Mouse (Mus musculus): ENCODE measurements around the gene Nme3. TPM values are rescaled to one million over a fixed set of nuclear protein-coding genes. Genes with fewer than 3 reads are reported as not detected.

Nme3 gene
- 67.3 TPM for polyA plus RNA-seq (2017; shearing (Covaris generic))

DNA sequence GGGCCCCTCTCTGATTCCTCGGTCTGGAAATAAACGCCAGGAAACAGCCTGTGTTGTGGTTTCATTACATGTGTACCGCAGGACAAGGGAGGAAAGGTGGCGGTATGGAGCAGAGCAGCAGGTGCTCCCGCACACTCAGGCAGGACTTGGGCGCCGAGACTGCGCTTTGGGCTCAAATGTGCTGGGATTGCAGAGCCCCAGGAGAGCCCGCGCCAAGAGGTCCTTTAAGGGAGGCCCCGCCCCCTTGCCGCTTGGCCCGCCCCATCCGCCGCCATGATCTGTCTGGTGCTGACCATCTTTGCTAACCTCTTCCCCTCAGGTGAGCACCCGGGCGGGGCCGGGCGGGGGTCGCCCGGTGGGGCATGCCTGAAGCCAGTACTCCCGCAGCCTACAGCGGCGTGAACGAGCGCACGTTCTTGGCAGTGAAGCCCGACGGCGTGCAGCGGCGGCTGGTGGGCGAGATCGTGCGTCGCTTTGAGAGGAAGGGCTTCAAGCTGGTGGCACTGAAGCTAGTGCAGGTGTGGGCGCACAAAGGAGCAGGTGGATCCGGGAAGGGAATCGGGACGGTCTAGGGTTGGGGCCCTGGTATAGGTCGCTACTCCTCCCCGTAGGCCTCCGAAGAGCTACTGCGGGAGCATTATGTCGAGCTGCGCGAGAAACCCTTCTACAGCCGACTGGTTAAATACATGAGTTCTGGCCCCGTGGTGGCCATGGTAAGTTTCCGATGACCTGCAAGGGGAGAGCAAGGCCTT, at the start of gene Nme3:
Nme3 (plus strand) TSS at position 260 of the 752 bp plus-strand sequence.

DNA sequence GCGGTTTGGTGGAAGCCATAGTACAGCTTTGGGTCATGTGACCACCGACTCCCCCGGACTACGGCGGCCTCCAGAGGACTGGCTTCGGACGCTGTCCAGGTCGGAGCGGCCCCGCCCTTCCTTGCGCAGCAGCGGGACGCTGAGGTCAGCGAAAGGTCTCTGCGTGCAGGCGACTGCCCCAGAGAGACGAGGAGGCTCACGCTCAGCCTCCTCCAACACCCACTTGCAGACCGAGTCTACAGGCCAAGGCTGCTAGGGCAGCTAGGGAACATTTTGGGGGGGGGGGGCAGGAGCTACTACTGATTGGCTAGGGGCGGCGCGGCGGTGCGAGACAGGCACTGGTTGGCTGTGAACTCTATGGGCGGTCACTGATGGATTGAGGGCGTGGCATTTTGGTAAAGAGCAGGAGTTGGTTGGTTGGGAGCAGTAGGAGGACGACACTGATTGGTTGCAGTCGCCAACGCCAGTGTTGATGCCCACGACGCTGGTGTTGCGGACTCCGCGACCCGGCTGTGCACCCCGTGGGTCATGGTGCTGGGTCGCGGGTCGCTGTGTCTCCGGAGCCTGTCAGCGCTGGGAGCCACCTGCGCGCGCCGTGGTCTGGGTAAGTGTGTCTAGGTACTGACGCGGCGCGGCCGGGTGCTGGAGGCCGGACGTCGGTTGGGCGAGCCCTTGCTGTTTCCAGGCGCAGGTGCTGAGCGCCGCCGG, 46.1 kb upstream of the Nme3 start, which contains the start of gene Fahd1:
Fahd1 (minus strand) TSS at position 300 of the 708 bp plus-strand sequence.

DNA sequence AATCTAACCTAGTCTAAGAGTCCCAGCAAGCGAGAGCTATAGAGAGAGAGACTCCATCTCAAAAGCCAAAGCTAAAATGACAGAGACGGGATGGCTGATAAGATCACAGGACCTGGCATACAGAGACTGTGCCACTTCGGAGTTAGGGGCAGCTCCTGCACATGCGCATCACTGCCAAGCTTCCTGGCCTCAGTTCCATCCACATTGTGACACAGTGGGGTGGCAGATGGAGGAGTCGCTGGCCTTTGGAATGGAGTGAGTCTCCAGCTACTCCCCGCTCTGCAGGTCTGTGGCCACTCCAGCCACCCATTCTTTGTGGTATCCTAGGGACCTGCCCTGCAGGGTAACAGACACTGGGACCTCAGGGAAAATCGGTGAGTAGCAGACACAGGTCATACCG, 30.5 kb upstream of the Nme3 start, which contains the start of gene Igfals:
Igfals (plus strand) TSS at position 222 of the 400 bp plus-strand sequence.

DNA sequence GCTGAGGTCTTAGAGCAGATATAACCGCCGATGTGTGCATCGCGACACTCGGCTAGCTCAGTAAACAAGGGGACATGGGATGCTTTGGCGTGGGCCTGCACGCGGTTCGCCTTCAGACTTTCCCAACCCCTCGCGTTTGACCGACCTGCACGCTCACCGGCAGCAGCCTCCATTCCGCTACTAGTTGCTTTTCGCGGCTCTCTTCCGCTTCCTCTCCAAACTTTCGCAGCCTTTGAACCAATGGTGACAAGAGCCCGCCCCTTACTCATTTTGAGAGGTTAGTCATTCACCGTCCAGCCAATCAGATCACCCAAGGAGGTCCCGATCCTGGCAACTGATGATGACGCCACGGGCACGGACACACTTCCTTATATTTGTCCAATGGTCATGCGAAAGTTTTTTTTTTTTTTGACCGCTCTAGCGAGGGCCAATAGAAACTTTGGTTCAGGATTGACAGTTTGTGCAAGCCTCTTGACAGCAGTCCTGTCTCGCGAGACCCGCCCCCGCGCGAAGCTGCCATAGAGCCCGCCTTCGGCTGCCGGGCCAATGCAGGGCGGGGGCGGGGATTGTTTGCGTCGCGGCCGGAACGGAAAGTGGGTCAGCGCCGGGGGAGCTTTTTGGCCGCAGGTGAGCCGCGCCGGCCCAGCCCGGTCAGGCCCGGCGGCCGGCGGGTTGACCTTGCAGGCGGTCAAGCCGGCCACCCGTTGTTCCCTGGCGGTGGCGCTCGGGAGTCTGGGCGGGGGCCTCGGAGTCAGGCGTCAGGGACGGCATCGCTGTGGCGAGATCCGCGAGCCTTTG, 10.0 kb upstream of the Nme3 start, which contains the start of the genes Nubp2 and Spsb3:
Nubp2 (minus strand) TSS at position 216 of the 798 bp plus-strand sequence.
Spsb3 (plus strand) TSS at position 510 of the 798 bp plus-strand sequence.

DNA sequence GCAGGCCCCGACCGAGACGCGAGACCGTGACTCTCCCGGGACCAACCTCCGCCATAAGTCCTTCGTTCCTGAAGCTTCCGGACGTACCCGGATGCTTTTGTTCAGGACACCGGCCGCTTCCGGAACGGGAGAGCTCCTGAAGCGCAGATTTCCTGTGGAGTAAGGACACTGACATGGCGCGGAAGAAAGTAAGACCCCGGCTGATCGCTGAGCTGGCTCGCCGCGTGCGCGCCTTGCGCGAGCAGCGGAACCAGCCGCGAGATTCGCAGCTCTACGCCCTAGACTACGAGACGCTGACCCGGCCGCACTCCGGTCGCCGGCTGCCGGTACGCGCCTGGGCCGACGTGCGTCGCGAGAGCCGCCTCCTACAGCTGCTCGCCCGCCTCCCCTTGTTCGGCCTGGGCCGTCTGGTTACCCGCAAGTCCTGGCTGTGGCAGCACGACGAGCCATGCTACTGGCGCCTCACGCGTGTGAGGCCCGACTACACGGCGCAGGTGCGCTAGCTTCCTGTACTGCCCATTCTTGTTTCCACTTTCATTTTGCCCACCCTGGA, 1.2 kb upstream of the Nme3 start, which contains the start of the genes Eme2 and Mrps34:
Eme2 (minus strand) TSS at position 93 of the 553 bp plus-strand sequence.
Mrps34 (plus strand) TSS at position 122 of the 553 bp plus-strand sequence.

DNA sequence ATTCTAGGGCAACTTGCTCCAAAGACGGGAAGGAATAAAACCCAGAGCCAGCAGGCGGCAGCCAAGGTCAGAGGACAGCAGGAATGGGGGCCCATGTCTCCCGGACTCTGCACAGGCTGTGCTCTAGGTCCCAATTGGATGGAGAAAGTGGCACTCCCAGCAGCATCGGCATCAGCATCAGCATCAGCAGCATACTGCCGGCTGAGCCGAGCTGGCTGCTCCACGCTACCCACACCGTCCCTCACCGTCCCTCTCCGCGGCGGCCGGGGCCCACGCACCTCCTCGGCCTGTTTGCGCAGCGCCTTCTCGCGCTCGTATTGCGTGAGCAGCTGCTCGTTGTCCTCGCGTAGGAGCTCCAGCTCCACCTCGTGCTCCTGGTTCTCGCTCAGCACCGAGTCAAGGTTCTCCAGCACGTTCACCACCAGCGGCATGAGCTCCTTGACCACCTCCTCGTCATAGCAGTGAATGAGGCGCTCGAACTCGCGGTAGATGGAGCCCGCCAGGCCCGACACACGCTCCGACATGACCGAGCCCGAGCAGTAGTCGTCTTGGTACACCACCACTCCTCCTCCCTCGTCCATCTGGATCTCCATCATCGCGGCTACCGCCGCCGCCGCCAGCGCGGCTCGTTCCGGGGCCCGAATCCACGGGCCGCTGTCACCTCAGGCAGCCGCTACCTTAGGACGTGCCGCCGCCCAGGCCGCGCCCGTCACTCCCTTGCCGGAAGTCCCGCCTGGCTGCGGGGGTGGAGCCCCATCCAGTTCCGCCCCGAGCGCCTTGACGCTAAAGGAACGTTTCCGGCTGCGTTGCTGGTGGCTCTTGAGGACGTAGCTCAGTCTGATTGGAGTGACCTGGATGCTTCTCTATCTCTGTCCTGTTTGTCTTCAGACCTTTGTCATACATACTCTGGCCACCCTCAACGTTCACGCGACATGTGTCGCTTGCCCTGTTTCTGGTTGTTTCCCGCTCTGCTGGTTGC, 40.2 kb downstream of the Nme3 start, which contains the start of gene Mapk8ip3:
Mapk8ip3 (minus strand) TSS at position 719 of the 979 bp plus-strand sequence.

Other genes with a start within 250 kb of the Nme3 start
- not detected for gene Slc9a3r2, start 246.2 kb upstream of the Nme3 start, polyA plus RNA-seq (2017; shearing (Covaris generic))
- gene Npw, start 238.0 kb upstream of the Nme3 start, polyA plus RNA-seq (2017; shearing (Covaris generic)), result not detected
- 2.3 TPM for gene Zfp598, start 226.8 kb upstream of the Nme3 start, polyA plus RNA-seq (2017; shearing (Covaris generic))
- 0.88 TPM for gene Syngr3, start 206.5 kb upstream of the Nme3 start, polyA plus RNA-seq (2017; shearing (Covaris generic))
- 7.8 TPM for gene Gfer, start 200.3 kb upstream of the Nme3 start, polyA plus RNA-seq (2017; shearing (Covaris generic))
- 1.4 TPM for gene Noxo1, start 200.3 kb upstream of the Nme3 start, polyA plus RNA-seq (2017; shearing (Covaris generic))
- 60.9 TPM for gene Tbl3, start 188.8 kb upstream of the Nme3 start, polyA plus RNA-seq (2017; shearing (Covaris generic))
- not detected for gene Rnf151, start 178.4 kb upstream of the Nme3 start, polyA plus RNA-seq (2017; shearing (Covaris generic))
- gene Rps2, start 178.4 kb upstream of the Nme3 start, polyA plus RNA-seq (2017; shearing (Covaris generic)), result 789 TPM
- gene Ndufb10, start 172.0 kb upstream of the Nme3 start, polyA plus RNA-seq (2017; shearing (Covaris generic)), result 222 TPM
- gene Rpl3l, start 168.7 kb upstream of the Nme3 start, polyA plus RNA-seq (2017; shearing (Covaris generic)), result not detected
- 16.1 TPM for gene Msrb1, start 159.9 kb upstream of the Nme3 start, polyA plus RNA-seq (2017; shearing (Covaris generic))
- gene Hs3st6, start 143.5 kb upstream of the Nme3 start, polyA plus RNA-seq (2017; shearing (Covaris generic)), result not detected
- gene Meiob, start 92.2 kb upstream of the Nme3 start, polyA plus RNA-seq (2017; shearing (Covaris generic)), result not detected
- 43.5 TPM for gene Hagh, start 56.4 kb upstream of the Nme3 start, polyA plus RNA-seq (2017; shearing (Covaris generic))
- 2.6 TPM for gene Fahd1, start 46.1 kb upstream of the Nme3 start, polyA plus RNA-seq (2017; shearing (Covaris generic))
- gene Igfals, start 30.5 kb upstream of the Nme3 start, polyA plus RNA-seq (2017; shearing (Covaris generic)), result not detected
- 111 TPM for gene Nubp2, start 10.2 kb upstream of the Nme3 start, polyA plus RNA-seq (2017; shearing (Covaris generic))
- gene Spsb3, start 9.9 kb upstream of the Nme3 start, polyA plus RNA-seq (2017; shearing (Covaris generic)), result 58.7 TPM
- gene Eme2, start 1.4 kb upstream of the Nme3 start, polyA plus RNA-seq (2017; shearing (Covaris generic)), result 53.5 TPM
- 46.4 TPM for gene Mrps34, start 1.4 kb upstream of the Nme3 start, polyA plus RNA-seq (2017; shearing (Covaris generic))
- gene Mapk8ip3, start 40.5 kb downstream of the Nme3 start, polyA plus RNA-seq (2017; shearing (Covaris generic)), result 60.4 TPM
- gene Jpt2, start 64.2 kb downstream of the Nme3 start, polyA plus RNA-seq (2017; shearing (Covaris generic)), result 38.0 TPM
- gene Cramp1l, start 119.3 kb downstream of the Nme3 start, polyA plus RNA-seq (2017; shearing (Covaris generic)), result 6.3 TPM
- 26.8 TPM for gene Ift140, start 119.6 kb downstream of the Nme3 start, polyA plus RNA-seq (2017; shearing (Covaris generic))
- gene Tmem204, start 187.1 kb downstream of the Nme3 start, polyA plus RNA-seq (2017; shearing (Covaris generic)), result 0.98 TPM
- 24.8 TPM for gene Telo2, start 219.5 kb downstream of the Nme3 start, polyA plus RNA-seq (2017; shearing (Covaris generic))
- not detected for gene Ptx4, start 224.3 kb downstream of the Nme3 start, polyA plus RNA-seq (2017; shearing (Covaris generic))
- 41.9 TPM for gene Clcn7, start 236.9 kb downstream of the Nme3 start, polyA plus RNA-seq (2017; shearing (Covaris generic))

Data from activated CD4-positive, CD25-positive, alpha-beta regulatory T cell, adult 9 weeks (primary cell).